Mouse (Mus musculus): ENCODE data around the gene Adgre4. TPM values are rescaled to one million over a fixed set of nuclear protein-coding genes. Genes with fewer than 3 reads are reported as not detected.

The Adgre4 gene
- total RNA-seq, 2 experiments from 2014 or later: 0.26 to 0.93 TPM

Other genes starting within 250 kb of the Adgre4 start
- gene Vmn2r118, start 124.8 kb upstream of the Adgre4 start, total RNA-seq (2021): not detected
- gene Pot1b, start 37.4 kb upstream of the Adgre4 start, total RNA-seq (2021): 1 to 10 TPM; 6.2 to 8.6 TPM
- gene Zfp119a, start 128.9 kb downstream of the Adgre4 start, total RNA-seq (2021): 1 to 10 TPM; 6.6 to 8.4 TPM
- gene Zfp959, start 142.1 kb downstream of the Adgre4 start, total RNA-seq (2021): 1 to 10 TPM; 5.1 to 6.5 TPM
- gene Zfp119b, start 199.5 kb downstream of the Adgre4 start, total RNA-seq (2021): 1 to 10 TPM; 3.3 to 4.0 TPM
- 1 to 10 TPM; 1.1 to 1.5 TPM for gene Ebi3, start 202.7 kb downstream of the Adgre4 start, total RNA-seq (2021)
- gene Yju2, start 209.1 kb downstream of the Adgre4 start, total RNA-seq (2021): 10 to 100 TPM; 13.1 to 15.8 TPM
- gene Shd, start 220.5 kb downstream of the Adgre4 start, total RNA-seq (2021): under 1 TPM; 0.50 to 0.99 TPM
- 1 to 10 TPM; 1.1 to 1.3 TPM for gene Fsd1, start 236.5 kb downstream of the Adgre4 start, total RNA-seq (2021)